Mouse (Mus musculus) ZHBTc4 (cell line): ENCODE measurements around the gene Trim7.
"Not testable (repeated sequence)": the region's sequence is repeated elsewhere in the genome, so short reads cannot be mapped to it uniquely, and the experiment has no call there.

ENCODE experiments used
- DNase-seq: peaks from one replicate; pipeline ENCODE4 v3.0.0-alpha.2; 2011; ENCODE audit warnings: low read depth, low spot score

The Trim7 gene

DNA sequence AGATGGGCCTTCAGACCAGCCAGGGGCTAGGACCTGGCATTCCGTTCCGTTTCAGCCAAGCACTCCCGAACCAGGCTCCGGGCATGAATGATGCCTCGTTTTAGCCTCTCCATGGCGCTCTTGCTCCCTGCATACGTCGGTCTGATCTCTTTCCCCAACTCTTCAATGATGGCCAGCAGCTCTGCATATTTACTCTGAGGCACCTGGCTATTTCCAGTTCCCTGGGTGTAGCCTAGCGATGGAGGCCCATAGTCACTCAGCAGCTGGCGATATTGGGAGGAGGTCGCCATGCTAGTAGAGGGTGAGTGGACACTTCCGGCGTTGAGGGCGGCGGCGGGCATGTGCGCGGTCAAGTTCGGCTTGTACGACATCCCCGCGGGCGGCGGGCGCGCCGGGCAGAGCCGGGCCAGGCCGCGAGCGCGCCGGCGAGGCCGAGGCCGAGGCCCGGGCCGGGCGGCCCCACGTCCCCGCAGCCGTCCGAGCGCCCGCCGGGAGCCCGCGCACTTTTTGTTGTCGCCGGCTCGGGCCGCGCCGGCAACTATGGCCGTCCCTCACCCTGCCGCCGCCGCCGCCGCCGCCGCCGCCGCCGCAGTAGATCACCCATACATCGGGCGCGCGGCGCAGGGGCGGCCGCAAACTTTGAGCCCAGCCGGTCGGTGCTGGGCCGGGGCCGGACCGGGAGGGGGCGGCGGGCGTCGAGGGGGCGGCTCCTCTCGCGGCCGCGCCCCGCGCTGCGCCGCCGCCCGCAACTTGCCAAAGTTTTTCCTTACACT lies at the start of gene Trim7, which contains the start of gene Gm12184:
TSS of gene Trim7 (plus strand) at position 162 of the 773 bp plus-strand sequence.
TSS of gene Gm12184 (minus strand) at position 677 of the 773 bp plus-strand sequence.
- not testable (repeated sequence) for DNase-seq

DNA sequence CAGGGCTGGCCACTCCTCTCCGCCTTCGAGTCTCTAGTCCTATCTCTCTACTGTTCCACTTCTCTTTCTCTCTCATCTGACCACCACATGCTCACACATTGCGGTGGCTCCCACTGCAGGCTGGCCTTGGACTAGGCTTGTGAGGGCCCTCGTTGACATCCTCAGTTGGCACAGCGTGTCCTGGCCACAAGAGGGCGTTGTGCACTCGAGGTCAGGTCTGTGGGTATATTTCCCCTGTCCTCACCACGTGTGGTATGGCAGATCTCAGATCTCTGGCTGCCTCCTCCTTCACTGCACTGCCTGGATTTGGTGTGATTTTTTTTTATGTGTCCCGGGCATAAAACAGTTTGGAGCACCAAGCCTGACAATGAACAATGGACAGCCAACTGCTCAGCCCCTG lies 49.3 kb upstream of the Trim7 start:
- peak; percentile 87 for DNase-seq

DNA sequence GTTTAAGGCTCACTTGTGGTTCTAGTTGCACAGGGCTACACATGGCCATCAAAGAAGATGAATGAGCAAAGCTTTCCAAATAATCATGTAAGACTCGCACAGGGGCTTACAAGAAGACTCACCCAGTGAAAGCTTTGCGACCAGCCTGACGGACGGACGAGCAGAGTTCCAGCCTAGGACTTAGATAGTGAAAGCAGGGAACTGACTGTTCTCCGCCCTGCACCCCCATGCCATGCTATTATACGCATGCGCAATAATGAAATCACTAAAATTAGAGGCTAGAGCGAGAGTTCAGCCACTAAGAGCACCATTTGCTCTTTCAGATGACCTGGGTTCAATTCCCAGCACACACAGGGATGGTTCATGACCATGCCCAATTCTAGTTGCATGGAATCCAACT lies 48.6 kb upstream of the Trim7 start:
- DNase-seq: no peak

DNA sequence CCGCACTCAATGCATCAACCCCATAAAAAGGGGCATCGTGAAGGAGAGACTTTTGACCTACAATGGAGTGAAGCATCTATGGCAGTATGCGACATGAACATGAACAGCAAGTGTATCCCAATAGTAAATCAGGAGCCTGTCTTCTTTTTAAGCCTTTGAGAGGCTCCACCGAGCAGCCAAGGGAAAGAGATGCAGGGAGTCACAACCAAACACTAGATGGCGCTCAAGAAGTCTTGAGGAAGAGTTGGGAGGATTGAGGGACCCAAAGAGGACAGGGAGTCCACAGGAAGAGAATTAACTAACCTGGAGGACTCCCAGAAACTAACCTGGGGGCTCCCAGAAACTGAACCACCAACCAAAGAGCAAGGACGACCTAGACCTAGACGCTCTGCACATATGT lies 46.5 kb upstream of the Trim7 start:
- peak; percentile 87 for DNase-seq

DNA sequence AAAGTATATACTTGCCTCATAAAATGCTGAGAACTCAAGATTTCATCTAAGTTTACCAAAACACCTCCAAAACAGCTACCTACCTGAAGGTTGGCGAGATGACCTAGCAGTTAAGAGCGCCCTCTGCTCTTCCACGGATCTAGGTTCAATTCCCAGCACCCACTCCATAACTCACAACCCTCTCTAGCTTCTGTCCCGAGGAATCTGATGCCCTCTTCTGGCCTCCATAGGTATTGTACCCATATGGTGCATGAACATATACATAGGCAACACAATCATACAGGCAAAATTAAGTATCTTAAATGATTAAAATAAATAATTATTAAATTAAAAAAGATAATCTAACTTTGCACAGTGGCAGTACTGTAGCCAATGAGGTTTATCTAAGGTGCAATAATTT lies 43.7 kb upstream of the Trim7 start:
- DNase-seq: peak; percentile 68

DNA sequence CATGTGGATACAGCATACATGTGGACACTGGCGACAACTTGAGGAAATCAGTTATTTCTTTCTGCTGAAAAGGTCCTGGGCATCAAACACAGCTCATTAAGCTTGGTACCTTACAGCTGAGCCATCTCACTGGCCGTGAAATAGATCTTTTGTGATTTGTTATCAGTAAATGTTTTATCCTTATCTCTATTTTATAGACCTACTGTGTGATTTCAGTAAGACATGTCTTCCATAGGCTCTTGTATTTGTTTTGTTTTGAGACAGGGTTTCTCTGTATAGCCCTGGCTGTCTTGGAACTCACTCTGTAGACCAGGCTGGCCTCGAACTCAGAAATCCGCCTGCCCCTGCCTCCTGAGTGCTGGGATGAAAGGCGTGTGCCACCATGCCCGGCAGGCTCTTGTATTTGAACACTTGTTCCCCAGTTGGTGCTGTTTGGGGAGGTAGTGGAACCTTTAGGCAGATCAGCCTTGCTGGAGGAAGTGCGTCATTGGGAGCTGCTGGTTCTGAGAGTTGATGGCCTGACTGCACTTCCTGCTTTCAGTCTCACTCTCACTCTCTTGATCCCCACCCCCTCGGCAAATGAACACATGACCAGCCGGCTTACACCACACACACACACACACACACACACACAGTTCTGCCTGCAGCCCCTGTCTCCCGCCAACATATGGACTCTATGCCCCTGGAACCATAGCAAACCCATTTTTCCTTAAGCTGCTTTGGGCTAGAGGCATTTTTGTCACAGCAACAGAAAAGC lies 38.3 kb upstream of the Trim7 start:
- DNase-seq: peak; percentile 83

DNA sequence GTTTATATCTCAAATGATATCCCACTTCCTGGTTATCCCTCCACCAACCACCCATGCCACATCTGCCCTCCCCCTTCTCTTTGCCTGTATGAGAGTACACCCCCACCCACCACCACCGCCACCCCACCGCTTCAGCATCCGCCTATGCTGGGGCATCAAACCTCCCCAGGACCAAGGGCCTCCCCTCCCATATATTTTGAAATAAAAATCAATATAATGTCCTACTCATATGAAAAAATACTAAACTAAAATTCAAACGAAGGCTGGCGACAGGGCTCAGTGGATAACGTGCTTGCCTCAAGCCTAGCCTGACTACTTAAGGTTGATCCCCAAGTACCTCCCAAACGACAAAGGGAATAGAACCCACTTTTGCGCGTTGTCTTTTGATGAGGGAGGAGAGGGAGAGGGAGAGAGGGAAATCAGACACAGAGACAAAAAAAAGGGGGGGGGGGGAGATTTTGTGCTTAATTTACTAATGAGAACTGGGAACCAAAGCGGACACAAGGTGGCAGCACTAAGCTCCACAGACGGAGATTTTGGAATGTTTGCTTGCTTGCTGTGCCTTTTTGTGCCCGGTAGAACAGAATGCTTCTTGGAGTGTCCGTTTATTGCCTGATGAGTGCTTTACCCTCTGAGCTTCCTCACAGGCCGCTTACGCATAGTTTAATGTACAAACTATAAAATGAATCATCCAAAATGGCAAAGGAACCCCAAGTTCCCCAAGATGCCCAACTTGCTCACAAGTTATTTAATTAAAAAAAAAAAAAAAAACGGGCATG lies 37.4 kb upstream of the Trim7 start:
- peak; percentile 92 for DNase-seq

DNA sequence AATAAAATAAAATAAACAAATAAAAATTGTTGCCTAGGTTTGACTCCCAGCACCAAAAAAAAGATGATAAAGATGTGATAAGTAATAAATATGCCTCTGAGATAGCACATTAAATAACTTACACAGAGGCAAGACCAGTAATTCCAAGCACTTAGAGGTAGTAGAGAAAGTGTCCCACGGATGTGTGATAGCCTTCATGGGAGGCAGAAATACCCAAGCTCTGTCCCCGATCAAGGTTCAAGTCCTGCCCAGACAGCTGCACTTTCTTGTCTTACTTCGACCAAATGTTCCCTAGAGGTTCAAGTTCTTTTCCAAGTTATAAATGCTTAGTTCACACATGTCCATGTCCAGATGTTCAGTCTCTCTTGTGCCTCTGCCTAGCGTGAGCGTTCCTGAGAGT lies 36.7 kb upstream of the Trim7 start:
- DNase-seq: no peak

DNA sequence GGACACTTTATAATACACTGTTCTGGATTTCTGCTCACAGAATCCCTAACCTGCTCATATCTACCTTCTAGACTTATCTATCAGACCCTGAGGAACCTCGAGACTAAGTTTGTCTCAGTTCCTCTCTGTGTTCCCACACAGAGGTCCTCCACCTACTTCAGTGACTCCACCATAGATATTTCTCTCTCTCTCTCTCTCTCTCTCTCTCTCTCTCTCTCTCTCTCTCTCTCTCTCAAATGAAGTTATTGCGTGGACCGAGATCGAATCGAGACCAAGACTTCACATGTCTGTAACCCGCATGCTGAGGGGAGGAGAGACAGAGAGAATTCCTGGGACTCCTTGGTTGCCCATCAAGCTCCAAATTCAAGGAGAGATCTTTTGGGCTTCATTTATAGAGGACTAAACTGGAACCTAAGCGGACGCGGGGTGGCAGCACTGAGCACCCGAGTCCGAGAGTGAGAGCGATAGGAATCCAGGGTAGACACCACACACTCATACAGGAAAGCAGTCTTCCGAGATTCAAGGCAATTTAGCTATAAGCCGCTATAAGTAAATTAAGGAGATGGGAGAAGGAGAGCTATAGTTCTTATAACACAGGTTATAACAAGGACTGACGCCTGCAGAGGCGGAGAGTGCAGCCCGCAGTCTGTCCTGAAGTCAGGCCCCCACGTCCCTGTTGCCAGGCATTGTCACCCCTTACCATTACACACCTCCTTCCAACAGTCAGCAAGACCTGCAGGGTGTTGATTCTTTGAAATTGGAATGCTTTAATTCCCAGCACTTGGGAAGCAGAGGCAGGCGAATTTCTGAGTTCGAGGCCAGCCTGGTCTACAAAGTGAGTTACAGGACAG lies 35.7 kb upstream of the Trim7 start:
- DNase-seq: peak; percentile 92

DNA sequence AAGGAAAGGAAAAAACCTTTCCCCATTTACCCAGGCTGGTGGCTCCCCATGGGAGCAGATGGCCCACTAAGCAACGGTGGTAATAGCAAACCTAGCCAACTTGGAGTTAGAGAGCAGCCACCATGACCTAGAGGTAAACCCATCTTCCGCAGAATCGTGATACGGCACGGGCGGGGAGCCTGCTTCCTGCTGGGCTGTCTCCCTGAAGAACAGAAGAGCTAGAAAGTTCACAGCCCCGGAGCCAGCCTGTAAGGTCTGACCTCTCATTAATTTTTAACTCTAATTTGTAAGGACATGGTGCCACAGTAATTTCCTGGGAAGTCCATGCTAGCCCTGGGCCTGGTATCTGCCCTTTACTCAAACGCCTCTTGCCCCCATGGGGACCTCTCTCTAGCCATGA lies 35.0 kb upstream of the Trim7 start:
- DNase-seq: no peak

DNA sequence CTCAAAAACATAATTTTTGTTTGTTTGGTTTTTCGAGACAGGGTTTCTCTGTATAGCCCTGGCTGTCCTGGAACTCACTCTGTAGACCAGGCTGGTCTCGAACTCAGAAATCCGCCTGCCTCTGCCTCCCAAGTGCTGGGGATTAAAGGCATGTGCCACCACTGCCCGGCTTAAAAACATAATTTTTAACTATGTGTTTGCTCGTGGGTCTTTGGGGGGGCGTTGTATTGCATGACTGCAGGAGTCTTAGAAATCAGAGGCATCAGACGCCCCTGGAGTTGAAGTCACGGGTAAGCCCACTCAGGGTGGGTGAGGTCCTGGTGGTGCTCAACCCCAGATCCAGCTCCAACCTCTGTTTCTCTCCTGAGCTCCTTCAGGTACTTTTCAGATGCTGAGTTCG lies 34.0 kb upstream of the Trim7 start:
- DNase-seq: not testable (repeated sequence)

DNA sequence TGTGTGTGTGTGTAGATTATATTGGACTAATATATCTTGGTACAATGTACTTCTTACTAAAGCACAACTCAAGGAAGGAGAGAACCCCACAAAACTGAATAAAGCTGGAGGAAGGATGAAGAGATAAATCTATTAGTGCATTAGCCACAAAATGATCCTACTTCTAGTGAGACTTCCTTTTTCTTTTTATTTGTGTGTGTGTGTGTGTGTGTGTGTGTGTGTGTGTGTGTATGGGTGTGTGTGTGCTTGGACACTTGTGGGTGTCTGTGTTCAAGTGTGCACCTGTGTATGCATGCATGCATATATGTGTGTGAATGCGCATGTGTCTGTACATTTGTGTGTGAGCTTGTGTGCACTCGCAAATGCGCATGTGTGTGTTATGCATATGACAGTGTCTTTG lies 32.8 kb upstream of the Trim7 start:
- DNase-seq: no peak

DNA sequence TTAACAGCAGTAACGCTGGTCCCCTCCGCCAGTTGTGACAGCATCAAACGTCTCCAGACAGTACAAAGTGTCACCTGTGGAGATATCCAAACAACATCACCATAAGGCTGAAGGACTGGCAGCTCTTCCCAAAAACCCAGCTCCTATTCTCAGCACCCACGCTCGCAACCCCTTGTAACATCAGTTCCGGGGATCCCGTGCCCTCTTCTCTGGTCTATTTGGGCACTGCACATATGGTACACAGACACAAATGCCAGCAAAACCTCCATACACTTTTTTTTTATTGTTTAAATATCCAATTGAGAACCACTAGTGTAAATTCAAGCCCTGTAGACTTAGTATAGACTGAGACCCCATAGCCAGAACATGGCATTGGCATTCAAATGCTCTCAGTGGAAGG lies 30.7 kb upstream of the Trim7 start:
- no peak for DNase-seq

DNA sequence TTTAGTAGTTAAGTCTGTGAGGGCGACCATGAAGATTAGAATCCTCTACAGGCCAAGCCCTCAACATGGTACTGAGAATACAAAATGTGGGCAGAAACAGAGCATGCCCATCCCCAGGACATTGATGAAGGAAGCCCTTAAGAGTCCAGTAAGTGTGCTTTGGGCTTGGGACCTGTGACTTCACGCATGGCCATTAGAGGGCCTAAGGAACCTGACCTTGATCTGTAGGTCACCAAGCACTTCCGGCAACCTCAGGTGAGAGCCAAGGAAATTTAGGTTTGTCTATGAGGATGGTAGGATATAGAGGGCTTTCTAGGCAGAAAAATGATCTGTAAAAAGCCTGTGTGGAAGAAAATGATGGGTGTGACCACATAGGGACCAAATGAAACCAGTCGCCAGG lies 29.6 kb upstream of the Trim7 start:
- DNase-seq: no peak

DNA sequence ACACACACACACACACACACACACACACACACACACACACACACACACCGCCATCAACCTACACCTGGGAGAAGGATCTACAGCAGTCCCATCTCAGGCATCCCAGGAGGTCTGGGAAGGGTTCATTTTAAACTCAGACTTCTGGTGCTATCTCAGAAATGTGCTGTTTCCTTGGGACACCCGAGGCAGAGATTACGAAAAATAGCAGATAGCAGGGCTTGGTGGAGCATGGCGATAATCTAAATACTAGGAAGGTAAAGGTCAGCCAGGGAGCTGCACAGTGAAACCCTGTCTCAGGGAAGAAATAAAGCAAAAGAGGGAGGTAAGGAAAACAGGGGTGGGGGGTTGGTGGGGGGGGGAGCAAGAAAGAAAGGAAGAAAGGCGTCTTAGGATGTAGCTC lies 28.7 kb upstream of the Trim7 start:
- DNase-seq: no peak

DNA sequence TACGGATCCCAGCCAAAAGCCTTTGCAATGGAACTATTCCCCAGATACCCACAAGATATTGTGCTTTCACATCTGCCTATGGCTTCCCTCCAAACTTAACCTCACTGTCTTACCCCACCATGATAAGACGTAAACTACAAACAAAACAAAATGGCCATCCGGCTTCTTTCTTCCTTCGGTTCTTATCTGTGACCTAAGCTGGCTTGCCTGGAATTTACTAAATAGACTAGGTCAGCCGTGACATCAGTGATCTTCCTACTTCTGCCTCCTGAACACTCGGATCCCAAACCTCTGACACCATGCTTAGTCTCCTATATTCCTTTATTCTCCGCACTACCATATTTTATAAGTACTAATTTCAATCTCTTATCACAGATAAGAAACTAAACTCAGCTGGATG lies 27.6 kb upstream of the Trim7 start:
- DNase-seq: no peak

DNA sequence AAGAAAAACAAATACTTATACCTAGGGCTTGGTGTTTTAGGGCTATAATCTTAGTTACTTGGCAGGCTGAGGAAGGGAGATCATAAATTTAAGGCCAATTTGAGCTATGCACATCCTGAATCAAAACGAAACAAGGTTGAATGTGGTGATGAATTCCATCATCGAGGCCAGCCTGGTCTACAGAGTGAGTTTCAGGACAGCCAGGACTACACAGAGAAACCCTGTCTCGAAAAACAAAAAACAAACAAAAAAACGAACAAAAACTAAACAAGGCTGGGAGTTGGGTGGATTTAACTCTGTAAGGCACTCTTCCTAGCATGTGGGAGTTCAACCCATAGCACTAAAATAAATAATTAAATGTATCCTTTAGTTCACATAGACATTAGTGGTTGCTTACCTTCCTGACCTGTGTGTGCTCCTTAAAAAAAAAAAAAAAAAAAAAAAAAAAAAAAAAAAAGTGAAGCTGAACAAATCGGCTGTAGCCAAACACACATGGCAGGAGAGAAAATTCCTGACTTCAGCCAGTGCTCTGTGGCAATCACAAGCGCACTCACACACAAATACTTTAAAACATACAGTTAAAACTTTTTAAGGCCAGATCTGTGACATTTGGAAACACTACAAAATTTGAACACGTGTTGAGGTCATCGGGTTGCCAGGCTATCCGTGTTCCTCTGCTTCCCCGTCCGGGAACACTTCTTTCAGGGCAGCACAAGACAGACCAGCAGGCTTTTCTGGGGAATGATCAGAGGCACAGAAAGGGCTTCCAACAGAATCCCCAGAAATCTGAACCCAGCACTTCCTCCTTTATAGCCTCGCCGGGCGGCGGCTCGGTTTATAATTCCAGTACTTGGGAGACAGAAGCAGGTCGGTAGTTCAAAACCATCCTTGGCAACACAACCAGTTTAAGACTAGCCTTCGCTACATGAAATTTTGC lies 26.7 kb upstream of the Trim7 start:
- DNase-seq: no peak

DNA sequence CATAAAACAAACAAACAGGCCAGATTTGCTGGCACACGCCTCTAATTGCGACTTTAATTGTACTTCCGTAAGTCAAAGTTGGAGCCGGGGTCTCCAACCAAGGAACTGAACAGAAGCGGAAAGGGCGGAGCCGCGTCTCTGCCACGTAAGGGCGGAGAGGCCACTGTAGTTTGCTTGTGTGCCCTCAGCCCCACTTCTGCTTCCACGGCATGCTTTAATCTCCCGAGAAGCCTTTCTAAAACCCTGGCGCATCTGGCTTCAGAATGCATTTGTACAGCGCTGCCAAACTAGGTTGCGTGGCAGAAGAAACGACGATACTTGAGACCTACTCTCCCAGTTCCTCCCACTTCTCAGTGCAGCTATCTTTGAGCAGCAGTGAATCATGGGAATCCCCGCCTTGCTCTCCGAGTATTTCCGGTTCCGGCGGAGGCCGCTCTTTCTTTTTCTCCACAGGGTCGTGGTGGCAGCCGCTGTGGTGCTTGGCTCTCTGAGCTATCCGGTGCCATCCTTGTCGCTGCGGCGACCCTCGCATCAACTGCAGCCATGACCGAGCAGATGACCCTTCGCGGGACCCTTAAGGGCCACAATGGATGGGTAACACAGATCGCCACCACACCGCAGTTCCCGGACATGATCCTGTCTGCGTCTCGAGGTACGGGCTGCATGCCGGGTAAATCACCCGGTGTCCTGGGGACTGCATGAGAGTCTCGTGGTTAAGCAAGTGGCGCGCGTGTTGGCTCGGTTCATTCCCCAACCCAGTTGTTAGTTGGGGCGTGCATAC lies 25.8 kb upstream of the Trim7 start, which contains the start of gene Rack1:
TSS of gene Rack1 (plus strand) at position 412 of the 781 bp plus-strand sequence.
- peak; percentile 94 for DNase-seq
